Mouse (Mus musculus): ENCODE results near the gene Gm49318.

DNA sequence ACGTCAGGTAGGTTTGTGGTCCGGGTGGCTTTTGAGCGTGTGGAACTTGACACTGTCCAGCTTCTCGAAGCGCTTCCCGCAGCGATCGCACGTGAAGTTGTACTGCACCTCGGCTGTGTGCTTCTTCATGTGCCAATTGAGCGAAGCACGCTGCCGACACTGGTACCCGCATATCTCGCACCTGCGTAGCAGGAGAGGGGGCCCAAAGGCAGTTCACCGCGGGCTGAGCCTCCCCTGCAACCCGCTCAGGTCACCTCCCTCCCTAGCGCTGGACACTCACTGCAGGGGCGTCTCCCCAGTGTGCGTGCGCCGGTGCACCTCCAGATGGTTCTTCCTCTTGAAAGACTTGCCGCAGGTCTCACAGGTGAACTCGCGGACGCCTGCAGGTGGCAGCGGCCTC, 15.3 kb downstream of the Gm49318 start:
- TF ChIP-seq CTCF (IDR thresholded peaks at IDR 0.05; ENCODE audit: low read depth) (no peak), EP300 (IDR thresholded peaks at IDR 0.05; ENCODE audit: low read depth) (no peak)
